Mouse (Mus musculus) skeletal muscle tissue, postnatal 0 days (tissue): Measurements from ENCODE around the gene Mast1. TPM values are rescaled to one million over a fixed set of nuclear protein-coding genes. Genes with fewer than 3 reads are reported as not detected.

Experiments used
- microRNA-seq, 2 experiments: library from miRNA; unstranded; fragments of <30 nt; microRNA quantifications; one replicate each; pipeline ENCODE4; 2016
- polyA plus RNA-seq: library from polyadenylated mRNA; unstranded; fragments of >200 nt; fragmentation: Nextera tagmentation; extraction: Ambion mirVana; gene quantifications from 2 replicates; pipeline ENCODE4 v1.2.1, GENCODE M21; 2015

The Mast1 gene
- not detected in 2 replicates for polyA plus RNA-seq

GRCm38 (mm10) chr8:84936962-84937546 is at the start of gene Mast1:
TSS of gene Mast1 (minus strand) at chr8:84937359.

DNA sequence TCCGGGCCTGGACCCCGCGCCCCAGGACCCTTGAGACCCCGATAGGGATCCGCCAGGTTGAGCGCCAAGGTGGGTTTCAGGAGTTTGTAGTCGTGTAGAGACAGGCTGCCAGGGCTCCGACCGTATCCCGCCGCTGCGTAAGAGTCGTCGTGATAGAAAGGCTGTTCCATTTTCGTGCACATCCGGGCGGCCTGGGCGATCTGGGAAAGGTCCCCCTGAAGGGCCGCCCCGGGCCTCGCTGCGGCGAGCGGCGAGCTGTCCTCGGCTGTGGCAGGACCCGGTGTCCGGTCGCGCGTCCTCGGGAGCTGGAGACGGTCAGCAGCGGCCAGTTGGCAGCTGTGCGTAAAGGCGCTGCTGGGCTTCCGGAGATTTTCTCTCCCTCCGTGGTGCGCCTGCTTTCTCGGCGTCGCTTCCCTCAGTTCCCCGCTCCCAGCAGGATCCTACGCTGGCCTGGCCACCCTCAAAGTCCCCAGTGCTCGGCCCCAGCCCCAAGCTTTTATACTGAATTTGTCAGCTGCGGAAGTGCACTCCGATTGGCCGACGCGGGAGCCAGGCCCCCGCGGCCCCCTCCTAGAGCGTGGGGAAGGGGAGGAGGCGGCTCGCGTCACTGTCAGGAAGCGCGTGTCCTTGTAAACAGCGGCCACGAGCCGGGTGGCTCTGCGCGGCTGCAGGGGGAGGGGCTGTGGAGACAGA is 41.2 kb upstream of the Mast1 start, which contains the start of gene Junb:
Junb (minus strand) TSS at position 471 of the 693 bp plus-strand sequence.

DNA sequence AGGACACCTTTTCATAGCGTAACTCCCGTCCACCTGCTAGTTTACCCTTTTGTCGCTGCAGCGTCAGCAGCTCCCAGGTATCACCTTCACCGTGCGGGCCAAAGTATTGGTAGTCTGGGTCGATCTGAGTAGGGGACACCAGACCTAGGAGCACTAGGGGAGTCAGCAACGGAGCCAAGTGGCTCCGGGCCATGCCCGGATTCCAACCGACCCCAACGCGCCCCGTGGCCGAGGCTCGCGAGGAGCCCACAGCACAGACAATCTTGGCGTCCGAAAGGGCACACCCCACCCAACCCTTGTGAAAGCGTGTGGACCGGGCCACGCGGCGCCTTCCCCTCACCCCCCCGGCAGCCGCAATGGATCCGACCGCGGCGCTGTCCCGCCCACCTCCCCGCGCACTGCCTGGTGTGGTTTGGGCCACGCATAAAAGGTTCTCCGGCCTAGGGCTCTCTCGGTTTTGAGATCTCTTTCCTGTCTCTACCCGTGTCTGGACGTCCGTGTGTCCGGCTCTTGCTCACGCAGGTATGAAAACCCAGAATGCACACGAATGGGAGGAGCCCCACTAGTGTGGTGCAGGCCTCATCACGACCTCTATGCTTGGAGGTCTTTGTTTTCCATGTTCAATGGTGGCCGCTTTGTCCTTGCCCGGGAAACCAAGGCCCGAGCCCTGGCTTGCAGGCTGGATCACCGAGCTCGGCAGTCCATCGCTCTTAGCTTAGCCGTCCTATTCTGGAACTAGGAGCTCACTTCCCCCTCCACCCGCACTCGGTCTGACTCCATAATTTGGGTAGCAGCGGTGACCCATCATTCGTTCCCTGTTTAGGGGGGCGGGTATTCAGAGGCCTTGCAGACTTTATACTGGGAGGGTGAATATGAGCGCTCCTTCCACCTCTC is 32.3 kb upstream of the Mast1 start, which contains the start of the genes Gm49661, Prdx2 and Rnaseh2a:
Gm49661 (minus strand) TSS at position 193 of the 894 bp plus-strand sequence.
Prdx2 (plus strand) TSS at position 347 of the 894 bp plus-strand sequence.
Rnaseh2a (minus strand) TSS at position 527 of the 894 bp plus-strand sequence.

DNA sequence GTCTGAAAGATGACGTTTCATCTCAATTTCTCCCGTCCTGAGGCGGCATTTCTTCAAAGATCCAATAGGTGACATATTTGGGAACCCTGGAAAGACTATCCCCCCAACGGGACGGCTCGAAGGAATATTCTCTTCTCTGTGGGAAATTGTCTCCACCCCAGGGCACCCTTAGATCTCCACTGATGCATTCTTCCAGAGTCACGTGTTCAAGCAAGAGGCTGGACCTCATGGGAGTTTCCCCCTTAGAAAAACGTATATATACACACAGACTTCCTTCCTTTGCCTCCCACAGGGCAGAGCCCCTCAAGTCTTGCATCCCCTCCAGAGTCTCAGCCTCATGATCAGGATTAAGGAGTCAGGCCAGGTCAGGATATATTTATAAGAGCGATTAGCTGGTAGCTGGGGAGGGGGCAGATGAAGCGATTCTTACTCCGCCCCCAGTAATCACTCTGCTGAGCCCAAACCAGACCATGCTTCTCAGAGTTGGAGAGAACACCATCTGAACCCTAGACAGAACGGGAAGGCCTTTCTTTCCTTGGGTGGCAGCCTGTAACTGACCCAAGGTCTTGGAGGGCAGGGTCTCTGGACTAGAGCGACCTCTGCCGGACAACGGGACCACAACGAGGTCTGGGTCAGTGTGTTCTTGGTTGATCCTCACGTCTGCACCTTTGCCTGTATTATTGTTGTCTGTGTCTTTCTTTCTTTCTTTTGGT is 9.5 kb upstream of the Mast1 start, which contains the start of gene Rtbdn:
Rtbdn (plus strand) TSS at position 464 of the 713 bp plus-strand sequence.

DNA sequence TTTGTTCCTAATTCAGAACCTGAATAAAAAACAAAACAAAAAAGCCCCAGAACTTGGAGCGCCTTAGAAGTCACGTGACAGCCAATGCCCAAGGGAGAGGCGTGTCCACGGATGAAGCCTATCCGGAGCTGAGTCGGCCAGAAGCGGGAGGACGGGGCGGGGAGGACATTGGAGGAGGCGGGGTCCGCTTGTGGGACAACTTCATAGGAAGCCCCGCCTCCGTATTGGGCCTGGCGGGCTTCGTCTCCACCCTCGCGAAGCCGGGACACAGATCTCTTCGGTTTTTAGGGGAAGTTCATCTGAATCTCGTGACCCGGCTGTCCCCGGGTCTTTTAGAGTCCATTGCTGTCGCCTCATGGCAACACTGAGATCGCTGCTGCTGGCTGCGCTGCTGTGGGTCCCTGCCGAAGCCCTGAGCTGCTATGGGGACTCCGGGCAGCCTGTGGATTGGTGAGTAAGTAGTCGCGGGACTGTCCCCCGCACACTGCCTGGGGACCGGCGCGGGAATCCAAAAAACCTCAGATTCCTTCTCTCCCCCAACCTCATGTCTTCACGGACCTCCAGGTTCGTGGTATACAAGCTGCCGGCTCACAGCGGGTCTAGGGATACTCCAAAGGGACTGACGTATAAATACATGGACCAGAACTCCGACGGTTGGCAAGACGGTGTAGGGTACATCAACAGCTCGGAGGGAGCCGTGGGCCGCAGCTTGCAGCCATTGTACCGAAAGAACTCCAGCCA is 28.6 kb downstream of the Mast1 start, which contains the start of gene Dnase2a:
Dnase2a (plus strand) TSS at position 140 of the 741 bp plus-strand sequence.

DNA sequence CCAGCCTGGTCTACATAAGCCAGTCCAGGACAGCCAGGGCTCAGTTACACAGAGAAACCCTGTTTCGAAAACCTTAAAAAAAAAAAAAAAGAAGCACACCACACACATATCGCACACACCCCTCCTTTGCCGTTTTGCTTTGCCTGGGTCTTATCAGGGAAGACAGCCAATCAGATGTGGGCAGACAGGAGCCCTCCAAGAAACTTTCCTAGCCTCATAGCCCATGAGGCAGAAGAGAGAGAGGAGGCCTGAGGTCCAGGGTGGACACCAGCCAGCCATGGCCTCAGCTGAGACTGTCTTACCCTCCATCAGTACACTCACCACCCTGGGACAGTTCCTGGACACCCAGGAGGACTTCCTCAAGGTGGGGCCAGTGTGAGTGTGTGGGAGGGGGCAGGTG is 35.4 kb downstream of the Mast1 start, which contains the start of gene Klf1:
Klf1 (plus strand) TSS at position 177 of the 400 bp plus-strand sequence.

DNA sequence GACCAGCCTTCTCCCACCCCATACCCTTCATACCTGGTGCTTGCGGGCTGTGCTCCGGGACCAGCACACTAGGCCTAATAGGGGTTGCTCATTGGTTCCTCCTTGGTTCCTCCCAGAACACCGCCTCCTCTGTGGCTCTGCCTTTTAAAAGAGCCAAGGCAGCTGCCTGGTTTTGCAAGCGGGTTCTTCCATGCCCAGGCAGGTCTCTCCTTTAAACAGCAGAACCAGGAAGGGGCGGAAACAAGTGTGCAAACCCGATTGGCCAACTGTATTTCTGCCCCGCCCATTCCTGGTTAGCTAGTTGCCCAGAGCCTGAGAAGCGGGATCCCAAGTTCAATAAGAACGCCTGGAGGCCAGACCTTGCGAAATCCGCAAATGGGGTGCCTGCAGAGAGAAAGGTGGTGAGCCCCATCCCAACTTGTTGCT is 43.4 kb downstream of the Mast1 start, which contains the start of gene Gcdh:
Gcdh (minus strand) TSS at position 213 of the 426 bp plus-strand sequence.

DNA sequence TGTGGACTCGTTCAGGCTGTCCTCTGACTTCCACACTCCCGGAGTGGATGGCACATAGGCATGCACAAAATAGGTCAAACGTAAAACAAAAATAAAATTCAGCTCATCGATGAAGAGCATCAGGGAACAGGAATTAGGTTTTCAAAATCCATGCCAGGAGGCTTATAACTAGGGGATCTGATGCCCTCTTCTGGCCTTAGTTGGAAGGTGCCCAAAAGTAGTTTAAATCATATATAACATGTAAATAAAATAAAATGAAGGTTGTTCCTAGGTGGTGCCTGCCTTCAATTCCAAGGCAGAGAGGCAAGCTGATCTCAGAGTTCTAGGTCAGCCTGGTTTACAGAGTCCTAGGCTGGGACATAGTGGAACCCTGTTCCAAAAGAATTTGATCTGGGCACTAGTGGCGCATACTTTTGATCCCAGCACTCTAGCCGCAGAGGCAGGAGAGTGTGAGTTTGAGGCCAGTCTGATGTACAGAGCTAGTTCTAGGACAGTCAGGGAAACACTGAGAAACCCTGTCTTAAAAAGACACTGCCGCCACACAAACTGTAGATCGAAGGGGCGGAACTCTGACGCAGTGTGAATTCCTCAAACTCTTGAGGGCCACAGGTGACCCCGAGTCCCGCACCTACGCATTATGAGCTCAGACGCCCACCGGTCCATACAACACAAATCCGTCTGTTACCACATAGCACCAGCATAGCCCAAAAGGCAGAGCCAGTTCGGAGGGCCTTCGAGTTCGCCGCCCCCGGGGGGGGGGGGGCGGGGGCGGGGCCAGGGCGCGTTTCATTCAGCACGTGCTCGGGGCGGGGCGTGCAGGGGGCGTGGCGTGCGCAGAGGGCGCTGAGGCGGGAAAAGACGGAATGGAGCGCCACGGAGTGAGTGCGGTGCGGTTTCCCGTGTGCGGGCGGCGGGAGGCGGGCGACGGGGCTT is 65.5 kb downstream of the Mast1 start, which contains the start of gene Syce2:
Syce2 (plus strand) TSS at position 736 of the 933 bp plus-strand sequence.

Small RNA genes lying within 50 kb of the gene (microRNA-seq; reads per million reads assigned to microRNA genes)
- gene Gm24197 (0 reads per million in 2 experiments), gene Mir7069 (1.1 to 1.2 reads per million in 2 experiments)

Other genes starting within 250 kb of the Mast1 start
- 5.8 and 6.1 TPM in 2 replicates for gene Nacc1, start 249.5 kb downstream of the Mast1 start, polyA plus RNA-seq
- 5.4 and 7.1 TPM in 2 replicates for gene Lyl1, start 235.9 kb downstream of the Mast1 start, polyA plus RNA-seq
- 6.9 and 8.4 TPM in 2 replicates for gene G430095P16Rik, start 214.4 kb downstream of the Mast1 start, polyA plus RNA-seq
- gene Nfix, start 137.0 kb downstream of the Mast1 start, polyA plus RNA-seq = 43.9 and 49.1 TPM in 2 replicates
- gene Dand5, start 114.5 kb downstream of the Mast1 start, polyA plus RNA-seq = 8.7 and 8.9 TPM in 2 replicates
- 66.7 and 71.6 TPM in 2 replicates for gene Gadd45gip1, start 105.8 kb downstream of the Mast1 start, polyA plus RNA-seq
- 156 and 158 TPM in 2 replicates for gene Rad23a, start 96.7 kb downstream of the Mast1 start, polyA plus RNA-seq
- 182 and 260 TPM in 2 replicates for gene Calr, start 90.4 kb downstream of the Mast1 start, polyA plus RNA-seq
- gene Farsa, start 80.4 kb downstream of the Mast1 start, polyA plus RNA-seq = 37.7 and 40.9 TPM in 2 replicates
- 11.9 and 16.7 TPM in 2 replicates for gene Syce2, start 65.2 kb downstream of the Mast1 start, polyA plus RNA-seq
- 25.0 and 25.2 TPM in 2 replicates for gene Gcdh, start 43.4 kb downstream of the Mast1 start, polyA plus RNA-seq
- 0.33 and 0.42 TPM in 2 replicates for gene Klf1, start 35.4 kb downstream of the Mast1 start, polyA plus RNA-seq
- gene Dnase2a, start 28.8 kb downstream of the Mast1 start, polyA plus RNA-seq = 6.7 and 7.6 TPM in 2 replicates
- not detected in 2 replicates for gene Rtbdn, start 9.6 kb upstream of the Mast1 start, polyA plus RNA-seq
- not detected in 2 replicates for gene Gm49661, start 32.1 kb upstream of the Mast1 start, polyA plus RNA-seq
- 348 and 353 TPM in 2 replicates for gene Prdx2, start 32.2 kb upstream of the Mast1 start, polyA plus RNA-seq
- gene Rnaseh2a, start 32.4 kb upstream of the Mast1 start, polyA plus RNA-seq = 41.5 and 48.0 TPM in 2 replicates
- gene Junb, start 41.4 kb upstream of the Mast1 start, polyA plus RNA-seq = 11.2 and 16.5 TPM in 2 replicates
- gene Hook2, start 53.2 kb upstream of the Mast1 start, polyA plus RNA-seq = 7.2 and 8.0 TPM in 2 replicates
- gene Best2, start 77.2 kb upstream of the Mast1 start, polyA plus RNA-seq = not detected in 2 replicates
- gene Asna1, start 87.9 kb upstream of the Mast1 start, polyA plus RNA-seq = 57.5 and 68.3 TPM in 2 replicates
- gene Trir, start 89.5 kb upstream of the Mast1 start, polyA plus RNA-seq = 61.3 and 74.2 TPM in 2 replicates
- gene Tnpo2, start 99.6 kb upstream of the Mast1 start, polyA plus RNA-seq = 11.4 and 12.6 TPM in 2 replicates
- gene Fbxw9, start 122.7 kb upstream of the Mast1 start, polyA plus RNA-seq = 9.5 and 11.5 TPM in 2 replicates
- gene Gm5741, start 130.6 kb upstream of the Mast1 start, polyA plus RNA-seq = not detected in 2 replicates
- 24.6 and 32.1 TPM in 2 replicates for gene Dhps, start 134.4 kb upstream of the Mast1 start, polyA plus RNA-seq
- gene Wdr83os, start 143.4 kb upstream of the Mast1 start, polyA plus RNA-seq = 66.9 and 70.6 TPM in 2 replicates
- gene Wdr83, start 143.9 kb upstream of the Mast1 start, polyA plus RNA-seq = 24.8 and 28.0 TPM in 2 replicates
- 16.2 and 20.6 TPM in 2 replicates for gene Man2b1, start 145.9 kb upstream of the Mast1 start, polyA plus RNA-seq
- 0.56 and 0.58 TPM in 2 replicates for gene Zfp791, start 185.7 kb upstream of the Mast1 start, polyA plus RNA-seq
- gene Cks1brt, start 214.6 kb upstream of the Mast1 start, polyA plus RNA-seq = not detected in 2 replicates